Mouse (Mus musculus): ENCODE data around the gene Jam2.
A peak's percentile ranks its signal among the peaks of the same experiment; 100 is the strongest.

The Jam2 gene

DNA sequence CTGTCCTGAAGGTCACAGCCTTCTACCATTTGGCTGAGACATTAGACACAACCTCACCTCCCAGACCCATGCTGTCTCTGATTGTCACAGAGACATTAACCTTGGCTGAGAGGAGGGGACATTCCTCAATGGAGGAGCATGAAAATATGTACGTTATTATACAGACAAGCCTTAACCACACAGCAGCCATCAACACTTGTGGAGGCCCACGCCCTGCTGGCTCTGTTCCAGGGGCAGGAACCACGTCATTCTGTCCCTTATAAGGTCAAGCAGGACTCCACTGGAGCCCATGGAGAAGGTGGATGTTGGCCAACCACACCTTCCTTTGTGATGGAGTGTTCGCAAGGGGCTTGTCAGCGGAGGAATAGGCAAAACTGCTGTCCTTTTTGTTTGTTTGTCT is 5.8 kb downstream of the Jam2 start:
- no peak for DNase-seq (ENCODE audit: low spot score)

DNA sequence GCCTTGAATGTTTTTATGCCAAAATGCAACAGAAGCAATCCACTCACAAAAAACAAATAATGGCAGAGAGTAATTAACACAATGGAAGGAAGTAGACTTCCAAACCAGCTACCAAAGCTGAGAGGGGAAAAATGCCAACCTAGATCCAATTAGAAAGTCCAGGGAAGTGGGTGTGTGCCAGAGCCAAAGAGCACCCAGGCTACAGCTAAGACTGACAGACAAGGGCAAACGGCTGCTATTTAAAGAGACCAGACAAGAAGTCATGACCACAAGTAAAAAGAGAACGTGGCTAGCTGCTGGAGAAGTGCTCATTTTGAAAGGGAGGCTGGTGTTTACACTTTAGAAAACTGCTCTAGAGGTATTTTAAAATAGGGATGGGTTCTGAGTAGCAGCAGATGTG is 9.4 kb downstream of the Jam2 start:
- DNase-seq (ENCODE audit: low spot score) = no peak

DNA sequence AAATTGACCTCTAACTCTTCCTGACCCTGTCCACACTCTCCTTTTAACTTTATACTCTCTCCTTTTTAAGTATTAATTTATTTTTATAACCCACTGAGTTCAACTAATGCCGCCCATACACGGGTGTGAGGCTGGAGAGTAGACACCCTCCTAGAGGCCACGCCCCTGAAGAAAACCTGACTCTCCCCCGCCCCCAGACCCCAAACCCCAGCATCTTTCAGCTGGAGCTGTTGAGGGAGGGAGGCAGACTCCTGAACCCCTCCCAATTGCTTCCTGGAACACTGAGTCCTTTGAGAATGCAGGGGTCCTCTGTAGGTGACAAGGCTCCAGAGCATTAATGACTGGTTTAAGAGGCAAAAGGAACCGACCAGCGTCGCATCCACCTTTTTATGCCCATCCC is 11.0 kb downstream of the Jam2 start:
- DNase-seq (ENCODE audit: low spot score) = no peak

DNA sequence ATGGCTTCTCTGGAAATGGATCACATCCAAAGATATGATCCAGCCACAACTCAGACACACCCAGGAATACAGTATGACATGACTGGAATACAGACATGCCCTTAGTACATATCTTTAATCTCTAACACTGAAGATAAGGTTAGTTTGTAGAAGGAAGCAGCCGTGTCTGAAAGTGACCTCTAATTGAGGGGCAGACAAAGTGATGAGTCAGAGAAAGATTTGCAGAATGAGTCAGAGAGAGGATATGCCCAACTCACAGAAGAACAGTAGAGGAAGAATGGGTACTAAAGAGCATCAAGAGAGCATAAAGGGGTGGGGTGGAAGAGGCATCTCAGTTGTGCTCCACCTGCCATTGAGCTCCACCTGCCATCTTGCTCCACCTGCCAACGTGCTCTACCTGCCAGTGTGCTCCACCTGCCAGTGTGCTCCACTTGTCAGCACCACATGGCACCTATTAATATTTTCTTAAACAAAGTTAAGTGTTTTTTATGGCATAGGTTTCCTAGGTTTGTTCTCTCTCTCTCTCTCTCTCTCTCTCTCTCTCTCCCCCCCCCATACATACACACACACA is 16.8 kb downstream of the Jam2 start:
- no peak for DNase-seq (ENCODE audit: low spot score)

DNA sequence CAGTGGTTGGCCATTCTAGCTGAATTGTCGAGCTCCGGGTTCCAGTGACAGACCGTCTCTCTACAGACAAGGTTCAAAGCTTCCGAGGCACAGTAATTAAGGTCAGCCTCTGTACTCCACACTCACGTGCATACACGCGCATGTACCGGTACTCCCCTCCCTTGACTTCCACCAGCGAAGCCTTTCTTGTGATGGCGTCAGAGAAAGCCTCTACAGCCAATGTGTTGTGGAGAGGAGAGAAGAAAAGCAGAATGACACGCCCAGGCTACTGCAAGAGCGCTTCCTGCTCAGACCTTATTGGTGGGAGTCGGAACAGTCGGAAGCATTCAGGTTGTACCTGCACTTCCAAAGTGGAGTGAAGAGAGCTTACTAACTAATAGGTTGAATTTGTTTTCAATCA is 19.5 kb downstream of the Jam2 start:
- DNase-seq (ENCODE audit: low spot score) = no peak

DNA sequence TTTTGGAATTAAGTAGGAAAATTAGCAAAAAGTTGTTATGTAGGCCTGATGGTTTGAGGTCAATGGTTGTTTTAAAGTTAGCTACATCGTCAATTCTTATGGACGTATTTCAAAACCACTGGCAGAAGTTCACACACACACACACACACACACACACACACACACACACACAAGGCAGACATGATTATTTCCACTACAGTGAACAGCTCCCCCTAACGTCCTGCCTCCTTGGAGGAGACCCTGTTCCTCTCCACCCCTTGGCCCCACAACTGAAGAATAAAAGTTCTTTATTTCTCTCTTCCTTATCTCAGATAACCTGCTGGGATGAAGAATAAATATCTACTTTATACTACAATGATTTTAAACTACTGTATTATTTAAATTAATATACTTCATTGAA is 21.4 kb downstream of the Jam2 start:
- DNase-seq (ENCODE audit: low spot score) = no peak

DNA sequence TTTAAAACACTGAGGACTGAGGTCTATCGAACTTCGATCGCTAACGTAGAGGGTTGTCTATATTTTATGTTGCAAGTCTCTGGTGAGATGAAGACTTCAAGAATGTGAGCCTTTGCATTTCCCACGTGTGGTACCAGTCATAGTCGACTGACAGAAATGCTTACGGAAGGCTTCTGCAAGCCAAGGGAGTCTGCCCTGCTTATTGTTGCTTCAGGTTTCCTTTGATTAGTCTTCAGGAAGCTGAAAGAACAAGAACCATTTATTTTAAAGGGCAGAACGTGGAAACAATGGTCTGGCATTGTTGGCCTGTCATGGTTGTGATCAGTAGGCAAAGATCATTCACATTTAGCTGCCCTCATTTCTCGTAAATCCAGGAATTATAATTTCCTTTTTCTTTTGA is 22.8 kb downstream of the Jam2 start:
- DNase-seq (ENCODE audit: low spot score) = no peak

DNA sequence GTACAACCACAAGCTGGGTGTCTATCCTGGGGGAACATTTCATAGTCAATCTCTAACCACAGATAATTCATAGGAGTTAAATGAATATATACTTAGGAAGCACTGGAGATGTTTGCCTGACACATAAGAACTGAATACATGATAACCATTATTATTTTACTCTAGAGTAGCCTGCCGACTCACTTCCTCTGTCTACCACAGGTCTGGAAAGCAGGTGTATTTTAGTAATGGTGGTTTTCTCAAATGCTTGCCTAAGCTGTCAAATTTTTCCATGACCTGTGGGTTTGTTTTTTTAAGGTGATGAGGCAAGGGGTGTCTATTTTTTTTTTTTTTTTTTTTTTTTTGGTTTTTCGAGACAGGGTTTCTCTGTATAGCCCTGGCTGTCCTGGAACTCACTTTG is 26.1 kb downstream of the Jam2 start:
- no peak for DNase-seq (ENCODE audit: low spot score)

DNA sequence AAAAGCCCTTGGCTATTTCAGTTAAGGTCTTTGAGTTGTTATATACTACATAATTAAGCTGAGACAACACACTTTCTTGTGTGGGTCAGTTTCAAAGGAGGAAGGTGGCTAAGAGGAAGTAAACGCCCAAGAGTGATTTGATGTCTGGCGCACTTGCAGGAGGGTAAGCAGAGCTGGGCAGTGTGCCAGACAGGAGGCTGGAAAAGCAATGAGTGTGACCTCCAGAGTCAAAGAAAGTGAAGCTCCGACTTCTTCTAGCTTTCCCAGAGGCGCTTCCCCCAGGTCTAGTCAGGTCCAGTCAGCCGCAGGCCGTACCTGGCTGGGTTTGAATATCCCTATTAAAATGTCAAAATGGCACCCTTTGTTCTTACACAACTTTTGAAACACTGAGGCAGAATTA is 28.3 kb downstream of the Jam2 start:
- DNase-seq (ENCODE audit: low spot score) = no peak

DNA sequence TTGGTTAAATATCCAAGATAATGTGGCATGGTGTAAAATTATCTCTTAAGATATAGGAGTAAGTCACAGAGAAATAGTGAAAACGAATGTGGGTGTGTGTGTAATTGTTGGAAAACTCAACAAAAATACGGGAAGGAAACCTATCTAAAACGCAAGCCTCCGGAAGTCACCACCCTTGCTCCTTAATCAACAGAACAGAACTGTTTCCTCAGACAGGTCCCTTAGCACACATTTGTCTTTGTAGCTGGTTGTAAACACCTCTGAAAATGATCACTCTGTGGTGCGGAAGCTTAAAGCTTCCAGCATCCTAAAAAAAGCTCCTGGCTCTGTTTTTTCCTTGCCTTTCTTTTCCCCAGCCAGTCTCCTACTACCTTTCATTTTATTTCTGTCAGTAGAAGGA is 30.9 kb downstream of the Jam2 start:
- DNase-seq (ENCODE audit: low spot score) = no peak

DNA sequence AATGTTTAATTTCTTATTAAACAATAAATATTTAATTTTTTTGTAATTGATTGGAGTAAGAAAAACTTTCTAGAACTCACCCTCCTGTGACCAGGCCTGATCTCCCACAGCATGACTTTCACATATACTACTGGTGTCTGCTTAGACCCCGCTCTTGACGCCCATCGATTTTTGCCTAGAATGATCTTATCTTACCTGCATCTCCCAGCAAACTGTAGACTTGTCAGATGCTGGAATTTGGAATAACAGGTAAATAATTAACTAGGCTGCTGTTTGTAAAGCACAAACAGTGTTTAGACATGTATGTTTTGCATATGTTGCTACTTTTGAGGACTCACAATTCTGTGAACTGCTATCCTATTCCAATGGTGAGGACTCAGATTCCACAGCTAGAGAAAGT is 32.3 kb downstream of the Jam2 start:
- no peak for DNase-seq (ENCODE audit: low spot score)

DNA sequence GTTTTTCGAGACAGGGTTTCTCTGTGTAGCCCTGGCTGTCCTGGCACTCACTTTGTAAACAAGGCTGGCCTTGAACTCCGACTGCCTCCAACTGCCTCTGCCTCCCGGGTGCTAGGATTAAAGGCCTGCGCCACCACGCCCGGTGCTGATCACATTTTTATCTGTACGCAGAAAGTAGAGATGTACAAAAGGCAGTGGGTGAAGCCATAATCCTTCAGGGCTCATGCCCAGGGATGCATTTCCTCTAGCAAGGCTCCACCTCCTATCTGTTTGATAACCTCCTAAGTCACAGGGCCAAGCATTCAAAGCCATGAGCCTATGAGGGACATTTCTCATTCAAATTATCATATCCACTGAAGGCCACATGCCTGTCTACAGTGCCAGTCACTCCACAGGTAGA is 34.0 kb downstream of the Jam2 start:
- DNase-seq (ENCODE audit: low spot score) = no peak

DNA sequence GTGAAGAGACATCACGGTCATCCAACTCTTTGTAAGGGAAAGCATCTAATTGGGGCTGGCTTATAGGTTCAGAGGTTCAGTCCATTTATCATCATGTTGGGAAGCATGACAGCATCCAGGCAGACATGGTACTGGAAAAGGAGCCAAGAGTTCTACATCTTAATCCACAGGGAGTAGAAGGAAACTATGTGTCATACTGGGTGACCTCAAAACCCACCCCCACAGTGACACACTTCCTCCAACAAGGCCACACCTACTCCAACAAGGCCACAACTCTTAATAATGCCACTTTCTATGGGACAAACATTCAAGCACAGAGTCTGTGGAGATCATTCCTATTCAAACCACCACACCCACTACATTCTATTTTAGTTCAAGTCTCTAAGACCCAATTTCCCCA is 36.3 kb downstream of the Jam2 start:
- no peak for DNase-seq (ENCODE audit: low spot score)

DNA sequence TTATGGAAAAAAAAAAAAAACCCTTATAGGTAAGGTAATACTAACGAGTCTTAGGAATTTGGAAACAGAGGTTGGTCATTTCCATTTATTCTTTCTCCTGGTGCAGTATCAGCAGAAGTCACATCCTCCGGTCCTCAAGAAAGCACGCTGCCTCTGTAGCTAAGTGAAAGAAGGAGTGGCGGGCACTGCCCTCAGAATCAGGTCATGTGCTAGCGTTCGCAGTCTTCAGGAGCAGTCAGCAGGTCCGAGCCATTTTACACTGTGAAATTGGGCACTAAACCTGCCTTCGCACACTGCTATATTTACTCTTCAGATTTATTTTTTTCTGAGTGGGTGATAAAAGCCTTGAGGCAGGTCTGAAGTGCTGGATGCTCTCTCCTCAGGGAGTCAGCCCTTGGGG is 39.9 kb downstream of the Jam2 start:
- DNase-seq (ENCODE audit: low spot score) = no peak

DNA sequence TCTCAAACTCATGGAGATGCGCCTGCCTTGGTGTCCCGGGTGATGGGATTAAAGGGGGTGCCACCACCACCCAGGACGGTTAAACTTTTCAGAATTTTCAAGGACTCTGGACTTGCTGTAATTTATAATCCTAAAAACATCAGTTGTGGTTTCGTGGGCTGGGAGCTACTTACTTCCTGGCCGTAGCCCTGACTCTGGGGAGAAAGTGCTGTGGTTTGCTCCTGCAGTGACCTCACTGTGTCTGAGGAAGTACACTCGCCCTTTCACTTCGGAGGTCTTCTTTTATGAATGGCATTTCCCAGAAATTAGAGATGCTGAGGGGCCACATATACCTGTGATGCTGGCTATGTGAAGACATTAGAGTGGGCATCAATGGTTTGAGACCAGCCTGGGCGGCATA is 40.6 kb downstream of the Jam2 start:
- no peak for DNase-seq (ENCODE audit: low spot score)

DNA sequence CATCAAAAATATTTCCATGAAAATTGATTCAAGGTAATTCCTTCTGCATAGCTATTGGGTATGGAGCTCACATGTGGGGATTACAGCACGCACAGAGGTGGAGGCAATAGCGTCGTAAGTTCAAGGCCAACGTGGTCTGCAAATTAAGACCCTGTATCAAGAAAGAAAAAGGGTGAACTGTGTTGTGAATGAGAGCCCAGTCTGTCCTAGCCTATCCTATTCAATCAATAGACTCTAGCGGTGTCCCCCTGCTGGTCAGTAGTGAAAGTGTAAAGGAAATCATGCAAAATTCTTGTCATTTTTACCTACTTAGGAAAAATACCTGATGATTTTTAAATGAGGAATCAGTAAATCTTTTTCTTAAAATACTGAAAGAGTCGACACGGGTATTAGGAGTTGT is 43.5 kb downstream of the Jam2 start:
- DNase-seq (ENCODE audit: low spot score) = no peak

DNA sequence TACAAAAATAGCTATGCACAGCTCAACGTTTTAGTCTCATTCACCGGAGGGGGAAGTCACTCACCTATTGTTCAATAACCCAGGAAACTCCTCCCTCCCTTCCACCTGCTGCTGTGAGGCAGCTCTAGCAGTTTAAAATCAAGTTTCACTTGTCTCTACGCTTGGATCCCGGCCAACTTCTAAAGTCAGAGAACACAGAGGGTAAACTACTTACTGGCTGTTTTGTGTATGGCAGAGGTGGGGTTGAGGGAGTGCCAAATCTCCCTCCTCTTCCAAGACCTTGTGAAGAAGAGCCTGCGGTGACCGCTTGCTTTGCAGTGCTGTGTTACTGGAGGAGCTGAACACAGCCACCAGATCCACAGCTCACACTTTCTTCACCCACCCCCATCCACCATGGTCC is 51.1 kb downstream of the Jam2 start:
- DNase-seq (ENCODE audit: low spot score) = no peak

DNA sequence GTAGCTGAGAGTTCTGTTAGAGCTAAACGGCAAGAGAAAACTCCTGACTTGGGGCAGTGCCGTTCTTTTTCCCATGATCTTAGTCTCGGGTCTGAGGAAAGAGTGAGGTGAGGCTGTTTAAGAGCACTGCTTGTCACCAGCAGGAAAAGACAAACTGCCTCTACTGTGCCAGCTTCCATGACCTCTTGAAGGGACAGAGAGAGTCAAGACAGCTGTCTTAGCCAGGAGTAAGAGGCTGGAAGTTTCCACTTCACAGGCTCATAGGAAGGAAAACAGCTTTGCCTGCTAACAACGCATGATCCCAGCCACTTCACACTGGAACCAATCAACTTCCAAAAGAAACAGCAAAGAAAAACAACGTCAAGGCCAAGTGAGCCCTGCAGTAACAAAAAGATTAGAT is 57.8 kb downstream of the Jam2 start:
- DNase-seq (ENCODE audit: low spot score) = no peak

DNA sequence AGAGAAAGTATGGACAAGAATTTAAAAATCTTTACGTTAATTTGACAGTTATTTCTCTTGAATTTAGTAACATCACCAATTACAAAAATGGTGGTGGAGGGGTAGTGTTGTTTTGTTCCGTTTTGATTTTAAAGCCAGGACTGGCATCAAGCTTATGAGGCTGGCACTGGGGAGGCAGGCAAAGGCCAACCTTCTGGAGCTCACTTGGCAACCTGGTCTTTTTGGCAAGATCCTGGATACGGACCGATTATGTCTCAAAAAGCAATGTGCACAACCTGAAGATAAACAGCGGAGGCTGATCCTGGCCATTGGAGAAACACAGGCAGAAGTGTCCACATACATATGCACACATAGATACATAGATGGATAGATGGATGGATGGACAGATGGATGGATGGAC is 58.8 kb downstream of the Jam2 start:
- DNase-seq (ENCODE audit: low spot score) = no peak

DNA sequence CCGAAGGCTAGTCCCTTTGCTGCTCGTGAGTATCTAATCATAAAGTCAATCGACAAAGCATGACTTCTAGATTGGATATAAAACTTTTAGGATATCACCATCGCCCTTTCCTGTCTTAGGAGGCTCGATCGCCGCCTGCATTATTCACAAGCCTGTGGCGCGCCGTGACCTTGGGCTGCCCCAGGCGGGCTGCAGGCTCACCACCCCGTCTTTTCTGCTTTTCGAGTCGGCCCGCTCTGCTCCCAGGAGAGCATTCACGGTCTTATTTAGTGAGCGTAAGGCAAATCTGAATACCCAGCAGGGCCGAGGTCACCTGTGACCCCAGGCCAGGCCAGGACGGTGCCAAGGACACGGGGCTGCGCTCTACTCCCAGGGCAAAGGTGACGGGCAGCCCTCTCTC is 60.4 kb downstream of the Jam2 start:
- no peak for DNase-seq (ENCODE audit: low spot score)

DNA sequence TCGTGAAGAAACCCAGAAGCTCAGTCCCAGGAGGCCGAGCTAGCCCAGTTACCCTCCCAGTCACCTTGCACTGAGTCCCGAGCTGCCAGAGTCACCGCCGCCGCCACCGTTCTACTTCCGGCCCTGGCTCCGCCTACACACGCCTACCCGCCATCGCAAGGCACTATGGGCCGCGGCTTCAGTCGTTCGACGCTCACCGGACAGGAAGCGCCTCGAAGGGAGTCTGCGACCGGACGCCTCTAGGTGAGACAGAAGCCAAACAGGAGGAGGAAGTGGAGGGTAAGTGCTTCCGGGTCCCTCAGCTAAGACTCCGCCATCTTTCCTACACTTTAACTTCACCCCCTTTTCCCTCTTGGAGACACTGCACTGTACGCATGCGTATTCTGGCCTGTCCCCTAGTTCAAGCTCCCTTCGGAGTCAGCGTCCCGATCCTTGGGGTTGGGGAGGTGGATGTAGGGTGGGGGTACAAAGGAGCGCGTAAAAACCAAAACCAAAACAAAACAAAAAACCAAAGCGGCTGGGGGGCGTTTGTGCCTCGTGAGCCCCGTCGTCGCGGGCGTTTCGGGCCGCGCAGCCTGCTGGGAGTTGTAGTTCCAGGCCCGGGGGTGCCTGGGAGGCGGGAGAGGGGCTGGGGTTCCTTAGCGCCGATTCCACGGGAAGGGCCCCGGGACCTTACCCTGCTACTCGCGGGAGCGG is 61.0 kb downstream of the Jam2 start, which contains the start of gene Gabpa:
Gene Gabpa (plus strand): TSS at position 181 of the 696 bp plus-strand sequence.
- peak; percentile 57 for DNase-seq (ENCODE audit: low spot score)

DNA sequence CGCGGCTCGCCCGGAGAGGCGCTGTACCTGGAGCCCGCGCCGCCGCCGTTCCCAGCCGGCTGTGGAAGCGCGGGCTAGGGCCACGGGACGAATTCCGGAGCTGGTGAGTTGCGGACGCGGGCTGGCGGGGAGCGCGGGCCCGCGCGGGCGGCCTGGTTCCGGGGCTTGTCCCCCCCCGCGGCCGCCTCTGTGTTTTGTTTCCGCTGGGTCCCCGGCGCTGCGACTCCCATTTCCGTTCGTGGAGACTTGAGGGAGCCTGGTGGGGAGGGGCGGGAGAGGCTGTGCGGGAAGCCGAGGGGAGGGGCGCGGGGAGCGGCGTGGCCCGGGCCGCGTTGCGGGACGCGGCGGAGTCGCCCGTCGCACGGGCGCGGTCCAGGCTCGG is 61.5 kb downstream of the Jam2 start, which contains the start of gene Atp5j:
Gene Atp5j (minus strand): TSS at position 185 of the 382 bp plus-strand sequence.
- peak; percentile 30 for DNase-seq (ENCODE audit: low spot score)

DNA sequence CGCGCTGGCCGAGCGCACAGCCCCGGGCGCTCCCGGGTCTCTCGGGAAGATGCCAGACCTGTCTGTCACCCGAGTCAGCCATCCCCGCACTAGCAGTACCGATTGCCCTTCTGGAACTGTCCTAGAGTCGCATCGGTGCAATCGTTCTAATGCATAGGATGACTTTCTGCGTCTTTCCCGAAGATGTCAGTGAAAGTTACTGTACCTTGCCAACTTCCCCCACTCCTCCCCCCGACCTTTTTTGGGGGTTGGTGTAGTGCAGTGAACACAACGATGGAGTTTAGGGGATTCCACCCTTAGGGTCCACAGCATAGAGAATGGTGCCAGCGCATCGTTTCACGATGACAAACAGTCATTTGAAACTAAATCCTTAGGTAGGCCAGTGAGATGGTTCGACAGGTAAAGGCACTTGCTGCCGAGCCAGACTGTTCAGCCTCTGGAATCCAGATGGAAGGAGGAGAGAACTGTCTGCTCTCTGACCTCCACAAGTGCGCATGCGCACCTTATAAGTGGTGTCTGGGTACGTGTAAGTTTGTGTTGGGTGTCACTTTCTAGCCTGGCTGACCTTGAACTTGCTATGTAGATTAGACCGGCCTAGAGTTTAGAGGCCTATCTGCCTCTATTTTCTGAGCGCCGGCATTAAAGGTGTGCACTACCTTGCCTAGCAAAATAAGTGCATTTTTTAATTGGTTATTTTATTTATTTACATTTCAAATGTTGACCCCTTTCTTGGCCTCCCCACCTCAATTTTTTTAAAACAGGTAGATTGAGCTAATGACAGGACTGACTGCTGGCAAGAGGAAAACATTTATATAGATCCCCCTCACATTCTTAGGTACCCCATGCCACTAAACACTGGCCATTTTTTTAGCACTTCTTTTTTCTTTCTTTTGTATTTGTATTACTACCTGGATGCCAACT is 62.2 kb downstream of the Jam2 start:
- no peak for DNase-seq (ENCODE audit: low spot score)

All from urinary bladder, postnatal 10 days (tissue).